Mouse (Mus musculus): ENCODE measurements around the gene Lypd6b. TPM values are rescaled to one million over a fixed set of nuclear protein-coding genes. Genes with fewer than 3 reads are reported as not detected.

Lypd6b gene
- polyA plus RNA-seq (2016; fragmentation: Nextera tagmentation; extraction: Ambion mirVana) = 1.6 and 1.8 TPM in 2 replicates

GRCm38 (mm10) chr2:49787376-49788050, at the start of gene Lypd6b:
Gene Lypd6b (plus strand): TSS chr2:49787688.
- H3K27ac ChIP-seq = peak within 1 kb of the TSS; percentile 76
- no peaks in the 10 kb centered on the region for H3K36me3 ChIP-seq
- peak; percentile 52 for DNase-seq (ENCODE audit: low spot score)
- no peaks in the 10 kb centered on the region for H3K9me3 ChIP-seq
- H3K27me3 ChIP-seq (ENCODE audit: insufficient read depth, poor library complexity, severe bottlenecking) = peaks cover 52% of the 10 kb centered on the region
- peaks cover 12% of the 10 kb centered on the region for H3K4me1 ChIP-seq (replicated peaks)
- under 1% methylated on average over 79 of the region's 79 CpGs for WGBS
- peak within 1 kb of the TSS; percentile 78 for H3K4me3 ChIP-seq

DNA sequence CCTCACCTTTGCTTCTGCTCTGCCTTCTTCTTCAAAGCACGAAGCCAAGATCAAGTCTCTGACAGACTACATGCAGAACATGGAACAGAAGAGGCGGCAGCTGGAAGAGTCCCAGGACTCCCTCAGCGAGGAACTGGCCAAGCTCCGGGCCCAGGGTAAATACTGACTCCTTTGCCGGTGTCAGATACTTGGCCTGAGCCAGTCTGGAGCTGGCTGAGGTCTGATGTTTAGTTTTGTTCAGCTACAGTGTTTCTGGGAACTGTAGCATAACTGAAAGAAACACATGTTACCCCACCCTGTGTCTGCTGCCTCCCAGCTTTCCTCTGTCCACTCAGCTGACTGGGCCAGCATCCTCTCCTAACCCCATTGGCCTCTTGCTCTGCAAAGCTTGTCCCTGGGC, 48.4 kb upstream of the Lypd6b start:
- H3K36me3 ChIP-seq = peaks cover 88% of the 10 kb centered on the region
- DNase-seq (ENCODE audit: low spot score) = no peak
- no peaks in the 10 kb centered on the region for H3K27me3 ChIP-seq (ENCODE audit: insufficient read depth, poor library complexity, severe bottlenecking)
- no peak overlapping the region for H3K4me3 ChIP-seq
- WGBS = 92% methylated on average over 5 of the region's 5 CpGs
- H3K27ac ChIP-seq = no peak overlapping the region
- peaks cover 25% of the 10 kb centered on the region for H3K4me1 ChIP-seq (replicated peaks)
- H3K9me3 ChIP-seq = no peaks in the 10 kb centered on the region

DNA sequence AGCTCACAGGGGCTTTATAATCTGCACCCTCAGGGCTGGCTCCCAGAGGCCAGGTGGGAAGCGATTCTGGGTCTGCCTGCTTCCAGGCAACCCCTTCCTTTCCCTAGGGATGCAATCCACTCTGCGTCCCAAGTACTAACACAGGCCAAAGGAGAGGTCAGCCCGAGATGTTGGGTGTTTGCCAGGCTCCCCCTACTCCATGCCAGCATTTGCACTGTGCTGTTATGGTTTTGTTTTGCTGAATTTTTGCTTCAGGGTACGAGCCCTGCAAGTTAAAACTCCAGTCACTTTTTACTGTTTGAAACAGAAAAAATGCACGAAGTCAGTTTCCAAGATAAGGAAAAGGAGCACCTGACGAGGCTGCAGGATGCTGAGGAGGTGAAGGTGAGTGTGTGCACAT, 46.5 kb upstream of the Lypd6b start:
- Histone ChIP-seq H3K4me1 (replicated peaks) (peaks cover 39% of the 10 kb centered on the region), H3K27me3 (ENCODE audit: insufficient read depth, poor library complexity, severe bottlenecking) (no peaks in the 10 kb centered on the region), H3K27ac (no peak overlapping the region), H3K9me3 (no peaks in the 10 kb centered on the region), H3K36me3 (peaks cover 93% of the 10 kb centered on the region), H3K4me3 (no peak overlapping the region)
- DNase-seq (ENCODE audit: low spot score) = no peak
- 74% methylated on average over 6 of the region's 6 CpGs for whole genome bisulfite sequencing

- peaks cover 94% of the 10 kb centered on the region for H3K36me3 ChIP-seq
- H3K4me1 ChIP-seq (replicated peaks) = peaks cover 39% of the 10 kb centered on the region
- no peaks in the 10 kb centered on the region for H3K9me3 ChIP-seq
- peak overlapping the region; percentile 23; the same call in 1 of the 2 replicates for H3K27ac ChIP-seq
- H3K4me3 ChIP-seq = no peak overlapping the region
- 84% methylated on average over 16 of the region's 16 CpGs for WGBS
- no peaks in the 10 kb centered on the region for H3K27me3 ChIP-seq (ENCODE audit: insufficient read depth, poor library complexity, severe bottlenecking)
- DNase-seq (ENCODE audit: low spot score) = no peak
Measured at GRCm38 (mm10) chr2:49741895-49742734, 45.4 kb upstream of the Lypd6b start.

DNA sequence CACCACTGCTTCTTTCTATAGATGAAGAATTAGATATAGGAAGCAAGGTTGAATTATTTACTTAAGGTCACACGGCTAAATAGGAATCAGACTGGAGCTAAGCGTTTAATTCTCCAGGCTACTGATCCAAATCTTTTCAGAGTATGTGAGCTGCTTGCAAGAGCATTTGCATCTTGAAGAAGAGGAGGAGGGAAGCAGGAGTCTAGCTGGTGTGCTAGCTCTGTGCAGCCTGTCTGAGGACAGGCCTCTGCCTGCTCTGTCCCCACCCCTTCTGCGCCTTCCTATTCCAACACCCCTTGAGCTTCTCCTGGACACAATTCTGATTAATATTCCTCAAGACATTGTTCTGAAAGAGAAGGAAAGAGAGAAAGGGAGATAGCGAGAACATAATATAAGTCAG, 44.6 kb upstream of the Lypd6b start:
- H3K27ac ChIP-seq = no peak overlapping the region
- H3K36me3 ChIP-seq = peaks cover 97% of the 10 kb centered on the region
- no peaks in the 10 kb centered on the region for H3K27me3 ChIP-seq (ENCODE audit: insufficient read depth, poor library complexity, severe bottlenecking)
- H3K4me3 ChIP-seq = no peak overlapping the region
- no peaks in the 10 kb centered on the region for H3K9me3 ChIP-seq
- no peak for DNase-seq (ENCODE audit: low spot score)
- H3K4me1 ChIP-seq (replicated peaks) = peaks cover 39% of the 10 kb centered on the region
- 86% methylated on average over 4 of the region's 4 CpGs for WGBS

DNA sequence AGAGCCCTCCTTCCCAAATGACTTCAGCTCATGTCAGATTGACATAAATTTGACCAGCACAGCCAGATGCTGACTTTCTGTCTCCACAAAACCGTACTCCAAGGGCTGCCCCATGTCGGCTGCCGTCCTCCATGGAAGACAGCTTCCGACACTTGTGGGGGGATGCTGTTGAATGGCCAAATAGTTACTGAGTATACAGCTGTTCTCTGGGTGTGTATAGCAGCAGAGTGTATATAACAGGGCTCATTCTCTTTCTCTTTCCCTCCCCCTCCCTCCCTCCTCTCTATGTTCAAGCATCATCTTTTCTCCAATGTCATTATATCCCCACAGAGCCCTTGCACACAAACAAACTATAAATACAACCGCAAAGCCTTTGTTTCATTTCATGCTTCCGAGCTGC, 43.7 kb upstream of the Lypd6b start:
- Histone ChIP-seq H3K27ac (no peak overlapping the region), H3K27me3 (ENCODE audit: insufficient read depth, poor library complexity, severe bottlenecking) (no peaks in the 10 kb centered on the region), H3K4me3 (no peak overlapping the region), H3K4me1 (replicated peaks) (peaks cover 39% of the 10 kb centered on the region), H3K36me3 (peaks cover 95% of the 10 kb centered on the region), H3K9me3 (no peaks in the 10 kb centered on the region)
- no peak for DNase-seq (ENCODE audit: low spot score)
- 77% methylated on average over 6 of the region's 6 CpGs for WGBS

DNA sequence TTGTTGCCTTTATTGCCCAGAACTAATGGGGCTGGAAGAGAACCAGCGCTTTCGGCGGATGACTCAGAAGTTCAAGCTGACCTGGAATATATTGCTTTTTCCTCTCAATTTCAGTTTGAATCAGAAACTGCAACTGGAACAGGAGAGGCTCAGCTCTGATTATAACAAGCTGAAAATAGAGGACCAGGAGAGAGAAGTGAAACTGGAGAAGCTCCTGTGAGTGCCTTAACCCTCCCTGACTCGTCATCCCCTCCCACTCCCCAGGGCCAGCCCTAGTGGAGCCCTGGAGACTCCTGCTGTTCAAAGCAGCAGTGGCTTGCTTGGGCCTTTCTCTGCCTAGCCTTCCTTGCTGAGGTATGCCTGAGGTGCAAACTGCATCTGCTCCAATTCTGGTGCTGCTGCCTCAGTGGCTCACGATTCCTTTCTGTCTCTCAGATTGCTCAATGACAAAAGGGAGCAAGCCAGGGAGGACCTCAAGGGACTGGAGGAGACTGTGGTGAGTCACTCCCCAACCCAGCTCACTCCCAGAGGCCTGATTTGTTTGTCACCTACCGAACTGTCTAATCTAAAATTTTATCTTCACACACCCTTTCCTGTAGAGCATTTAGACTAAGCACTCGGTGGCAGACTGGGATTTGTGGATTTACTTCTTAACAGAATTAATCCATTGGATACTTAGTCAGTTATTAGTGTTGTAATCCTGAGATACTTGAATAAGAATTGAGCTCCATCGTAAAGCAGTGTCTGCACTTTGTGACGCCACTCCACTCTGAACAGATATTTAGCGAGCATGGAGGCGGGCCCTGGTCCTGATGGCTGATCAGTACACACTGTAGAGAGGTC, 43.0 kb upstream of the Lypd6b start:
- Histone ChIP-seq H3K9me3 (no peaks in the 10 kb centered on the region), H3K27me3 (ENCODE audit: insufficient read depth, poor library complexity, severe bottlenecking) (no peaks in the 10 kb centered on the region), H3K27ac (no peak overlapping the region; the same call in 1 of the 2 replicates), H3K4me1 (replicated peaks) (peaks cover 39% of the 10 kb centered on the region), H3K36me3 (peaks cover 95% of the 10 kb centered on the region), H3K4me3 (no peak overlapping the region)
- WGBS = 71% methylated on average over 11 of the region's 11 CpGs
- no peak for DNase-seq (ENCODE audit: low spot score)

DNA sequence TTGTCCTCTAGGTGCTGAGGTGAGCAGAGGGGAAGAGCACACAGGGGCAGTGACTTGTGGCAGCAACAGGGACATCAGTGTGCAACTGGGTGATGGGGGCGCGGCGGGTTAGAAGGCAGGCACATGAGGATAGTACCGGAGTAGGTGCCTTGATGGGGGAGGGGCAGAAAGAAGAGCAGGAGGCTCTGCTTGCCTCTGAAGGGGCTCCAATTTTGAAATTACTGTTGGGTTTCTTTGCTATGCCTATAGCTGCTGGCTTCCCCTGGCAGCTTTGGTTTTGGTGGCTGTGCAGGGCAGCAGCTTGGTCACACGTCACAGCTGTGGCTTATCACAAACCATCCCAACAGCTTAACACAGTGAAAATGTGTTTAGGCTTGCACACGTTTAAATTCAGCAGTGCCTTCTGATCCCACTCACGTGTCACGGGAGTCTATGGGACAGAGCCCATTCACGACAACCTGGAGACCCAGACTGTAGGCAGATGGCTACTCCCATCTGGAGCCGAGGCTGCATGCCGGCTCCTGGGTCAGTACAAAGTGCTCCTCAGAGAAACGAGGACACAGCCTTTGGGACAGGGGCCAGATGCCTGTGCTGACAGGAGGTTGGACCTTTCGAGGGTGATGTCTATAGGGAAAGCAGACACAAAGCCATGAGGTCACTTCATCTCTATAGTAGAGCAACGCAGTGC, 42.2 kb upstream of the Lypd6b start:
- peaks cover 98% of the 10 kb centered on the region for H3K36me3 ChIP-seq
- H3K9me3 ChIP-seq = no peaks in the 10 kb centered on the region
- 72% methylated on average over 14 of the region's 14 CpGs for WGBS
- peaks cover 39% of the 10 kb centered on the region for H3K4me1 ChIP-seq (replicated peaks)
- H3K27ac ChIP-seq = no peak overlapping the region; the same call in 1 of the 2 replicates
- no peak for DNase-seq (ENCODE audit: low spot score)
- no peaks in the 10 kb centered on the region for H3K27me3 ChIP-seq (ENCODE audit: insufficient read depth, poor library complexity, severe bottlenecking)
- H3K4me3 ChIP-seq = no peak overlapping the region

DNA sequence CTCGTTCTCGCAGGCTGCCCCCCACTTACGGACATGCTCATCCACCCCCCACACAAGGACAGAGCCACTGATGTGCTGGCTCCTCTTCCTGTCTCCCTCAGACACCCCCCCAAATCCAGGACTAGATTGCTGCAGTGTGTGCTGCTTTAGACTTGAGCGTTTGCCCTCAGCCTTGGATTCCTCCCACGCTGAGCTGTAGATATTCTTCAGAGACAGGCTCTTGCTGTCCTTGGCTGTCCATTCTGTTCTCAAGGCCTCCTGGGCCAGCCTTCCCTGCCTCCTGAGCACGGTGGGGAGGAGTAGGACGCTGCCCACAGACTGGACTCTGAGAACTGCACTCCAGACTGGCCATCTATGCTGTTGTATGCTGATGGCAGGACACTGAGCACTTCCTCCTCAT, 40.5 kb upstream of the Lypd6b start:
- no peak for DNase-seq (ENCODE audit: low spot score)
- H3K36me3 ChIP-seq = peaks cover 98% of the 10 kb centered on the region
- peaks cover 33% of the 10 kb centered on the region; the same call in 1 of the 2 replicates for H3K4me1 ChIP-seq (replicated peaks)
- H3K9me3 ChIP-seq = no peaks in the 10 kb centered on the region
- H3K27me3 ChIP-seq (ENCODE audit: insufficient read depth, poor library complexity, severe bottlenecking) = no peaks in the 10 kb centered on the region
- 87% methylated on average over 7 of the region's 7 CpGs for WGBS
- peak overlapping the region; percentile 13; the same call in 1 of the 2 replicates for H3K27ac ChIP-seq
- H3K4me3 ChIP-seq = no peak overlapping the region

- peaks cover 98% of the 10 kb centered on the region for H3K36me3 ChIP-seq
Measured at GRCm38 (mm10) chr2:49747670-49748069, 39.8 kb upstream of the Lypd6b start.

GRCm38 (mm10) chr2:49748628-49749342, 38.7 kb upstream of the Lypd6b start:
- Histone ChIP-seq H3K4me3 (no peak overlapping the region), H3K27ac (no peak overlapping the region), H3K27me3 (ENCODE audit: insufficient read depth, poor library complexity, severe bottlenecking) (no peaks in the 10 kb centered on the region), H3K9me3 (no peaks in the 10 kb centered on the region), H3K36me3 (peaks cover 98% of the 10 kb centered on the region), H3K4me1 (replicated peaks) (peaks cover 15% of the 10 kb centered on the region; the same call in 1 of the 2 replicates)
- peak; percentile 55 for DNase-seq (ENCODE audit: low spot score)
- 85% methylated on average over 14 of the region's 14 CpGs for WGBS

More at GRCm38 (mm10) chr2:49747670-49748069, 39.8 kb upstream of the Lypd6b start:
- DNase-seq (ENCODE audit: low spot score) = no peak
- WGBS = 77% methylated on average over 2 of the region's 2 CpGs
- Histone ChIP-seq H3K27ac (no peak overlapping the region), H3K4me3 (no peak overlapping the region), H3K9me3 (no peaks in the 10 kb centered on the region), H3K4me1 (replicated peaks) (peaks cover 26% of the 10 kb centered on the region; the same call in 1 of the 2 replicates), H3K27me3 (ENCODE audit: insufficient read depth, poor library complexity, severe bottlenecking) (no peaks in the 10 kb centered on the region)

Data from hindbrain, embryonic 10.5 days (tissue).